Mouse (Mus musculus): Measurements from ENCODE around the gene Flvcr1. TPM values are rescaled to one million over a fixed set of nuclear protein-coding genes. Genes with fewer than 3 reads are reported as not detected.

Flvcr1 gene
- total RNA-seq, 2 experiments from 2014 or later: 5.3 to 5.5 TPM

Other genes starting within 250 kb of the Flvcr1 start
- gene Rps6kc1, start 114.4 kb downstream of the Flvcr1 start, total RNA-seq (2021): 10 to 100 TPM; 16.6 to 16.9 TPM
- gene Angel2, start 101.0 kb downstream of the Flvcr1 start, total RNA-seq (2021): 10 to 100 TPM; 26.6 to 28.3 TPM
- under 1 TPM; 0.62 to 0.64 TPM for gene Vash2, start 46.9 kb downstream of the Flvcr1 start, total RNA-seq (2021)
- not detected for gene Spata45, start 10.5 kb upstream of the Flvcr1 start, total RNA-seq (2021)
- gene Tatdn3, start 36.8 kb upstream of the Flvcr1 start, total RNA-seq (2021): 10 to 100 TPM; 13.2 to 16.9 TPM
- gene Nsl1, start 36.9 kb upstream of the Flvcr1 start, total RNA-seq (2021): under 1 TPM; 0.16 to 0.22 TPM
- under 1 TPM; 0.83 to 0.89 TPM for gene Batf3, start 71.7 kb upstream of the Flvcr1 start, total RNA-seq (2021)
- gene Fam71a, start 138.7 kb upstream of the Flvcr1 start, total RNA-seq (2021): not detected
- 1 to 10 TPM; 4.9 to 6.0 TPM for gene Atf3, start 191.9 kb upstream of the Flvcr1 start, total RNA-seq (2021)